Mouse (Mus musculus) MEL (cell line): ENCODE data around the gene Arhgap35. TPM values are rescaled to one million over a fixed set of nuclear protein-coding genes. Genes with fewer than 3 reads are reported as not detected.

Experiments
- DNase-seq: peaks from one replicate; pipeline ENCODE4 v3.0.0; 2011; ENCODE audit warnings: low read depth, low spot score
- H3K27ac ChIP-seq: 2 replicates; pipeline ENCODE4 v1.5.1; 2012; ENCODE audit warnings: low read depth, mild to moderate bottlenecking, control low read depth, low read length, moderate library complexity; ENCODE audit not compliant: control insufficient read depth
- H3K27me3 ChIP-seq, 2 experiments: fragments of 150-350 bp in 1 of 2; sonication (generic) in 1 of 2; 2 replicates each; pipeline ENCODE4 v1.6.1; 2012; ENCODE audit warnings: low read length in 2 of 2, mild to moderate bottlenecking in 2 of 2, improper control_type of control experiment in 1 of 2, moderate library complexity in 1 of 2; ENCODE audit not compliant: insufficient read depth in 2 of 2, control insufficient read depth in 1 of 2
- H3K36me3 ChIP-seq, 2 experiments: 2 replicates each; pipeline ENCODE4 v1.6.1; 2012 to 2014; ENCODE audit warnings: low read length in 2 of 2, improper control_type of control experiment in 1 of 2, inconsistent platforms in 1 of 2, mild to moderate bottlenecking in 1 of 2; ENCODE audit not compliant: insufficient read depth in 2 of 2, control insufficient read depth in 1 of 2
- H3K4me1 ChIP-seq, 2 experiments: fragments of 150-350 bp in 1 of 2; sonication (generic) in 1 of 2; 2 replicates each; pipeline ENCODE4 v1.6.1; 2012; ENCODE audit warnings: low read length in 2 of 2, improper control_type of control experiment in 1 of 2, mild to moderate bottlenecking in 1 of 2; ENCODE audit not compliant: insufficient read depth in 2 of 2, control insufficient read depth in 1 of 2
- H3K4me3 ChIP-seq, 2 experiments: fragments of 150-350 bp in 1 of 2; sonication (generic) in 1 of 2; 2 replicates each; pipeline ENCODE4 v1.5.1; 2012; ENCODE audit warnings: low read depth in 2 of 2, low read length in 2 of 2, mild to moderate bottlenecking in 2 of 2, moderate library complexity in 2 of 2, control low read depth in 1 of 2, improper control_type of control experiment in 1 of 2; ENCODE audit not compliant: control insufficient read depth in 1 of 2, insufficient read depth in 1 of 2
- H3K79me2 ChIP-seq: 2 replicates; pipeline ENCODE4 v1.6.1; 2012; ENCODE audit warnings: mild to moderate bottlenecking, low read length, moderate library complexity; ENCODE audit not compliant: control insufficient read depth, poor library complexity, insufficient read depth
- H3K9ac ChIP-seq: 2 replicates; pipeline ENCODE4 v1.6.1; 2012; ENCODE audit warnings: low read depth, mild to moderate bottlenecking, control low read depth, low read length, moderate library complexity; ENCODE audit not compliant: control insufficient read depth, poor library complexity, severe bottlenecking
- H3K9me3 ChIP-seq: fragments of 150-350 bp; sonication (generic); replicated peaks from 2 replicates; pipeline ENCODE4 v1.6.1; 2012; ENCODE audit warnings: mild to moderate bottlenecking, low read length, improper control_type of control experiment, moderate library complexity; ENCODE audit not compliant: insufficient read depth
- BHLHE40 ChIP-seq: IDR thresholded peaks from 2 replicates; pipeline ENCODE4 v1.6.1; 2012; ENCODE audit warnings: low read depth, mild to moderate bottlenecking, inconsistent platforms, low read length, improper control_type of control experiment, borderline replicate concordance
- CTCF ChIP-seq, 3 experiments: IDR thresholded peaks in 2 of 3; conservative IDR thresholded peaks in 1 of 3; 2 replicates each; pipeline ENCODE4 v1.5.1; 2011 to 2012; ENCODE audit warnings: low read length in 3 of 3, low read depth in 2 of 3, mild to moderate bottlenecking in 2 of 3, improper control_type of control experiment in 1 of 3, inconsistent platforms in 1 of 3, mixed read lengths in 1 of 3, moderate library complexity in 1 of 3; ENCODE audit not compliant: control insufficient read depth in 1 of 3, insufficient read depth in 1 of 3, poor library complexity in 1 of 3, severe bottlenecking in 1 of 3
- ELF1 ChIP-seq: IDR thresholded peaks from 2 replicates; pipeline ENCODE4 v1.6.1; 2014; ENCODE audit warnings: low read depth, mild to moderate bottlenecking, inconsistent platforms, low read length, improper control_type of control experiment, moderate library complexity
- EP300 ChIP-seq, 2 experiments: IDR thresholded peaks; 2 replicates each; pipeline ENCODE4 v1.6.1; 2011; ENCODE audit warnings: improper control_type of control experiment in 2 of 2, low read length in 2 of 2, low read depth in 1 of 2, mild to moderate bottlenecking in 1 of 2
- GATA1 ChIP-seq: IDR thresholded peaks from 2 replicates; pipeline ENCODE4 v1.6.1; 2011; ENCODE audit warnings: low read depth, low read length, improper control_type of control experiment
- JUND ChIP-seq: IDR thresholded peaks from 2 replicates; pipeline ENCODE4 v1.6.1; 2011; ENCODE audit warnings: low read depth, mild to moderate bottlenecking, improper control_type of control experiment, low read length
- MAFK ChIP-seq: IDR thresholded peaks from 2 replicates; pipeline ENCODE4 v1.6.1; 2011; ENCODE audit warnings: low read depth, mild to moderate bottlenecking, low read length, improper control_type of control experiment, borderline replicate concordance
- MAX ChIP-seq: IDR thresholded peaks from 2 replicates; pipeline ENCODE4 v1.6.1; 2011; ENCODE audit warnings: low read length, improper control_type of control experiment
- MEF2A ChIP-seq: IDR thresholded peaks from 2 replicates; pipeline ENCODE4 v1.6.1; 2014; ENCODE audit warnings: low read depth, mild to moderate bottlenecking, inconsistent platforms, low read length, improper control_type of control experiment; ENCODE audit not compliant: poor library complexity, insufficient replicate concordance, severe bottlenecking; ENCODE audit errors: extremely low read depth
- MXI1 ChIP-seq: IDR thresholded peaks from 2 replicates; pipeline ENCODE4 v1.6.1; 2011; ENCODE audit warnings: mild to moderate bottlenecking, low read depth, low read length, improper control_type of control experiment
- NELFE ChIP-seq: IDR thresholded peaks from 2 replicates; pipeline ENCODE4 v1.6.1; 2011; ENCODE audit warnings: low read depth, low read length, improper control_type of control experiment
- NRF1 ChIP-seq: IDR thresholded peaks from 2 replicates; pipeline ENCODE4 v1.6.1; 2014; ENCODE audit warnings: low read depth, mild to moderate bottlenecking, inconsistent platforms, low read length, improper control_type of control experiment, moderate library complexity; ENCODE audit not compliant: poor library complexity, insufficient read depth, severe bottlenecking
- POLR2AphosphoS2 ChIP-seq: IDR thresholded peaks from 2 replicates; pipeline ENCODE4 v1.6.1; 2011; ENCODE audit warnings: low read length, improper control_type of control experiment
- RAD21 ChIP-seq: IDR thresholded peaks from 2 replicates; pipeline ENCODE4 v1.6.1; 2011; ENCODE audit warnings: mild to moderate bottlenecking, low read depth, low read length, improper control_type of control experiment
- RCOR1 ChIP-seq: IDR thresholded peaks from 2 replicates; pipeline ENCODE4 v1.6.1; 2012; ENCODE audit warnings: low read depth, mild to moderate bottlenecking, inconsistent platforms, low read length, improper control_type of control experiment
- SIN3A ChIP-seq: IDR thresholded peaks from 2 replicates; pipeline ENCODE4 v1.6.1; 2012; ENCODE audit warnings: low read length, improper control_type of control experiment, inconsistent platforms
- TBP ChIP-seq: IDR thresholded peaks from 2 replicates; pipeline ENCODE4 v1.8.0; 2011; ENCODE audit warnings: low read depth, low read length, improper control_type of control experiment
- UBTF ChIP-seq: IDR thresholded peaks from 2 replicates; pipeline ENCODE4 v1.6.1; 2012; ENCODE audit warnings: low read depth, mild to moderate bottlenecking, inconsistent platforms, low read length, improper control_type of control experiment, moderate library complexity, borderline replicate concordance; ENCODE audit not compliant: insufficient read depth
- USF1 ChIP-seq: IDR thresholded peaks from 2 replicates; pipeline ENCODE4 v1.6.1; 2014; ENCODE audit warnings: low read depth, mild to moderate bottlenecking, inconsistent platforms, low read length, improper control_type of control experiment, moderate library complexity
- USF2 ChIP-seq, 2 experiments: IDR thresholded peaks; 2 replicates each; pipeline ENCODE4 v1.6.1; 2011 to 2012; ENCODE audit warnings: improper control_type of control experiment in 2 of 2, low read length in 2 of 2, borderline replicate concordance in 1 of 2, inconsistent platforms in 1 of 2, low read depth in 1 of 2, mild to moderate bottlenecking in 1 of 2; ENCODE audit not compliant: insufficient read depth in 1 of 2
- ZC3H11A ChIP-seq: IDR thresholded peaks from 2 replicates; pipeline ENCODE4 v1.6.1; 2012; ENCODE audit warnings: low read depth, mild to moderate bottlenecking, inconsistent platforms, low read length, improper control_type of control experiment
- ZMIZ1 ChIP-seq: IDR thresholded peaks from 2 replicates; pipeline ENCODE4 v1.6.1; 2012; ENCODE audit warnings: low read depth, mild to moderate bottlenecking, inconsistent platforms, low read length, improper control_type of control experiment, moderate library complexity
- polyA plus RNA-seq, 2 experiments: library from polyadenylated mRNA; stranded (reverse) in 1 of 2; unstranded in 1 of 2; fragments of >175 nt in 1 of 2; fragments of >200 nt in 1 of 2; gene quantifications; 2 replicates each; pipeline versions ENCODE4 v1.2.1 to v1.2.4; 2012; ENCODE audit warnings: low replicate concordance in 2 of 2, low read depth in 1 of 2; ENCODE audit not compliant: insufficient read length in 2 of 2, insufficient read depth in 1 of 2, missing spikeins in 1 of 2
- total RNA-seq: library from RNA; depleted of rRNA; stranded (reverse); fragments of 300-350 nt; gene quantifications from 2 replicates; pipeline ENCODE4 v1.2.3, GENCODE M21; 2012

The Arhgap35 gene
- total and polyA plus RNA-seq, 3 experiments = 7.4 to 13.4 TPM; not detected in 1

- Histone ChIP-seq H3K4me3 (no peak overlapping the region), H3K9ac (no peak overlapping the region)
- no peak for DNase-seq
- TF ChIP-seq UBTF = no peak
- TF ChIP-seq GATA1 = no peak
- TF ChIP-seq, all 39 proteins: peak for 0
- H3K4me1 ChIP-seq = no peaks in the 10 kb centered on the region
- H3K36me3 ChIP-seq = no peaks in the 10 kb centered on the region
- no peaks in the 10 kb centered on the region for H3K79me2 ChIP-seq
- H3K9me3 ChIP-seq = no peaks in the 10 kb centered on the region
- no peak overlapping the region for H3K27ac ChIP-seq
- H3K27me3 ChIP-seq = peaks cover 0 to 5% of the 10 kb centered on the region in 2 experiments; a peak in 2 of 4 replicates
These were observed 138.2 kb downstream of the Arhgap35 start for GRCm38 (mm10) chr7:16476600-16476989.

DNA sequence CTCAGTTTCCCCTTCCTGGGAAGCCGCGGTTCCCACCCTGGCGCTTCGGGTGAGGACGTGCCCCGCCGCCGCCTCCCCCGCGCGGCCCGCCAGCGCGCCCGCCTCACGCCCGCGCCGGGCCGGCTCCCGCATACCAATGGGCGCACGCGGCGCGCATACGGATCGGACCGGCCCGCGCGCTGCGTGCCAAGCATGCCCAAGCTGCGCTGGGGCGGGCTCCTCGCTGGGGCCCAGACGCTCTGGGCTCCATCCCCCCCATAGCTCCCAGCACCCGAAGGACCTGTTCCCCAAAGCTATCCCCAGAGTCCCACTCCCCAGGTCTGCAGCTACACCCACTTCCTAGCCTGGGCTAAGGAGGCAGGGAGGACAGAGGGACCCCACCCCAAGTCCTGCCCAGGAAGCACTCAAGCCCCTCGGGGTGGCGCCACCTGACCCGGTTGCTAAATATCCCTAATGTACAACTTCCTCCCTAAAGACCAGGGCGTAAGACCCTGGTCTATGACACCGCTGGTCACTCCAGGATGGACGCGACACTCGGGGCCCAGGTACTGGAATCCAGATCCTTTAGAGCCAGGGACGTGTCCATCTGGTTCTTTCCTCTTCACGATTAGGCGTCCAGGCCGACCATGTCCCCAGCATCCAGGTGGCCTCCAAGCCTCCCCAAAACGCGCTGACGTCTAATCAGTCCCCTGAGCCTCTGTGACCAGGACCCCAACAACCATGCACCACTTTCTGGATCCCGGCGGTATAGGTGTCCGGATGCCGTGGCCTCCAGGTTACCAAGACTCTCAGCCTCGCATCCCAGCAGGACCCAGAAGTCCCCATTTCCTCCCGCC is 138.8 kb downstream of the Arhgap35 start:
- H3K79me2 ChIP-seq = no peaks in the 10 kb centered on the region
- no peak overlapping the region for H3K27ac ChIP-seq
- no peak for DNase-seq
- H3K9me3 ChIP-seq = no peaks in the 10 kb centered on the region
- peaks cover 0 to 1% of the 10 kb centered on the region in 2 experiments; a peak in 1 of 4 replicates for H3K27me3 ChIP-seq
- no peaks in the 10 kb centered on the region for H3K36me3 ChIP-seq
- no peak overlapping the region for H3K4me3 ChIP-seq
- TF ChIP-seq MAX (no peak), TBP (no peak)
- H3K9ac ChIP-seq = no peak overlapping the region
- no peaks in the 10 kb centered on the region for H3K4me1 ChIP-seq

- no peaks in the 10 kb centered on the region for H3K79me2 ChIP-seq
- no peak overlapping the region for H3K9ac ChIP-seq
- no peak for TF ChIP-seq CTCF (IDR thresholded peaks at IDR 0.05 in 2 of 3, conservative IDR thresholded peaks at IDR 0.05 in 1 of 3; ENCODE audit: control insufficient read depth in 1 of 3, insufficient read depth in 1 of 3, low read depth in 2 of 3, low read length in 3 of 3, poor library complexity in 1 of 3, severe bottlenecking in 1 of 3)
- TF ChIP-seq MAFK = no peak
- TF ChIP-seq BHLHE40 = no peak
- no peak for TF ChIP-seq MAX
- no peak for TF ChIP-seq USF1
- TF ChIP-seq EP300 (IDR thresholded peaks at IDR 0.05; ENCODE audit: low read depth in 1 of 2, low read length in 2 of 2) = no peak
- no peak for TF ChIP-seq SIN3A
- TF ChIP-seq NELFE = no peak
- TF ChIP-seq JUND = no peak
- no peak for TF ChIP-seq MEF2A
- TF ChIP-seq ELF1 = no peak
- no peak for TF ChIP-seq USF2 (IDR thresholded peaks at IDR 0.05; ENCODE audit: borderline replicate concordance in 1 of 2, insufficient read depth in 1 of 2, low read depth in 1 of 2, low read length in 2 of 2)
- no peak for TF ChIP-seq RAD21
- no peak for TF ChIP-seq MXI1
- no peak for TF ChIP-seq POLR2AphosphoS2
- TF ChIP-seq GATA1 = no peak
- TF ChIP-seq RCOR1 = no peak
- TF ChIP-seq NRF1 = no peak
- TF ChIP-seq ZC3H11A = no peak
- TF ChIP-seq ZMIZ1 = no peak
- TF ChIP-seq, all 39 proteins: peak for 0
- H3K27me3 ChIP-seq = no peaks in the 10 kb centered on the region; a peak in 1 of 4 replicates
- no peaks in the 10 kb centered on the region for H3K36me3 ChIP-seq
- H3K4me1 ChIP-seq = no peaks in the 10 kb centered on the region
- no peak overlapping the region for H3K4me3 ChIP-seq
- H3K27ac ChIP-seq = no peak overlapping the region
- no peaks in the 10 kb centered on the region for H3K9me3 ChIP-seq
- no peak for DNase-seq
These were observed 139.5 kb downstream of the Arhgap35 start for GRCm38 (mm10) chr7:16475321-16475720.
